Mouse (Mus musculus) kidney, postnatal 10 days (tissue): ENCODE data around the gene Calcoco1.
"Not testable (repeated sequence)": the region's sequence is repeated elsewhere in the genome, so short reads cannot be mapped to it uniquely, and the experiment has no call there.

Source experiments
- DNase-seq: peaks from one replicate; pipeline ENCODE4 v3.0.0; 2021; ENCODE audit warnings: mixed read lengths

The Calcoco1 gene

GRCm38 (mm10) chr15:102683670-102684069 lies 38.3 kb downstream of the Calcoco1 start:
- no peak for DNase-seq

GRCm38 (mm10) chr15:102676345-102676744 lies 45.6 kb downstream of the Calcoco1 start:
- no peak for DNase-seq

DNA sequence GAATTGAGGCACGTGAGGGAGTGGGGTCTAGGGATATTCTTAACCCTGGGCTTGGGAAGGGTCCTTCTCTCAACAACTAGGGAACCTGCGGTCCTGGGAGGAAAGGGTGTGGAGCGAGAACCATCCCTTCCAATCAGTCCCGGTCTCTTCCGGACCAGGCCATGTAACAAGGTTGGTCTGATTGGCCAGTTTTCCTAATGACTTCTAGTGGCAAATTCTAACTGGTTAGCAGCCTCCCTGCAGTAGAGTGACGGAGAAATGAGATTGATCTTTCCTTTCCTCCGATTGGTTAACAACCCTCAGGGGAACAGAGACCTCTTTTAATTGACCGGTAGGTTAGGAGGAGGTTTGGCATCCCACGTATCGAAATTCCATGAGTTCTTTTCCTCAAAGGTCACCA lies 48.4 kb downstream of the Calcoco1 start:
- DNase-seq: peak; percentile 69

DNA sequence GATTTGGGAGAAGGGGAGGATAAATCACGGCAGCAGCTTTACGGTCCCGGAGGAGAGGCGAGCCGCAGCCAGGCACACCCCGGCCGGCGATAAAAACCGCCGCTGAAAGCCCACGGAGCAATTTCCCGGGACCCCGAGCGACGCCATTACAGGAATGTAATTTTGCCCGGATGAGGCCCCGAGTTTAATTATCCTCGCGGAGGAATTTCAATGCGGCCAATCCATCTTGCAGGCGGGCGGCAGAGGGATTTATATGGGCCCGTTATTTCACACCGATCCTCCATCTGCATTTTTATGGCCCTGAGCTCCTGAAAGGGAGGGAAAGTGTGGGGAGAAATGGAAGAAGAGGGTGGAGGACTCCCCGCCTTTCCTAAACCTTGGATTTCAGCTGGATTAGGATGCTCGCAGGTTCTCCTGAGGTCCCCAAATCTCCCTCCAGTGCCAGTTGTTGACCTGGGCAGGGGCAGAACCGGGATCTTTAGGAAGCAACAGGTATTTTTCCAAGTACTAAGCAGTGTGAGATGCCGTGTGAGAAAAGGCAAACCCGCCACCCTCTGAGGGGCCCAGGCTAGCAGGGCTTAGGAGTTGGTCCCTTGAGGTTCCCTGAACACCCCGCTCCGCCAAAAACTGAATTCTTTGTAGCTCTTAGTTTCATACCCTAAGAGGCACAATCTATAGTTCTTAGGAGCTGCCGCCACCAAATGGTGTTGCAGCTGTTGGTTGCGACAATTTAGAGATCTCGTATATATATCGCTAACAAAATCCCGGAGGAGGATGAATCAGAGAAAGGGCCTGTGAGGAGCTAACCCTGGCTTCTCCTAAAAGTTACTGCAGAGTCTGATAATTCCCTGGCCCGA lies 49.5 kb downstream of the Calcoco1 start, which contains the start of gene Atp5g2:
Atp5g2 (minus strand) TSS at position 138 of the 857 bp plus-strand sequence.
- DNase-seq: peak; percentile 70

DNA sequence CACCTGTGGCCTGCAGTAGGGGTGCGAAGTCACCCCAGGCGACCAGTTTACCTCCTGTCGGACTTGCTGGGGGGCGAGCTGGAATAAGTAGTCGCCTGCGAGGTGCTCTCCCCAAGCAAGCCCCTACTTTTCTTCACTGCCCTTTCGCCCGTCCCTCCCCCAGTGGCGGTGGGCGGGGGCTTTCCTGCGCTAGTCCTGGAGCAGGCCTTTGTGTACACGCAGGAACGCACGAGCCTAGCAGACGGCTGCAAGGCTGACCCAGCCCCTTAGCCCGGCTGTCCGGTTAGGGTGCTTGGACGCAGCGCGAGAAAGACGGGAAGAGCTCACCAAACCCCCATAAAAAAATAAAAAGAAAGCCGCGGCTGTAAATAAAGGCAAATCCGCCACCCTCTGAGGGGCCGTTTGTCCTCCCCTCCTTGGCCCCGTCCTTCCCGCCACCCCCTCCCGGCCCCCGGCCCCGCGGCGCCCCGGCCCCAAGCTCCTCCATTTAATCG lies 50.2 kb downstream of the Calcoco1 start:
- DNase-seq: peak; percentile 95

DNA sequence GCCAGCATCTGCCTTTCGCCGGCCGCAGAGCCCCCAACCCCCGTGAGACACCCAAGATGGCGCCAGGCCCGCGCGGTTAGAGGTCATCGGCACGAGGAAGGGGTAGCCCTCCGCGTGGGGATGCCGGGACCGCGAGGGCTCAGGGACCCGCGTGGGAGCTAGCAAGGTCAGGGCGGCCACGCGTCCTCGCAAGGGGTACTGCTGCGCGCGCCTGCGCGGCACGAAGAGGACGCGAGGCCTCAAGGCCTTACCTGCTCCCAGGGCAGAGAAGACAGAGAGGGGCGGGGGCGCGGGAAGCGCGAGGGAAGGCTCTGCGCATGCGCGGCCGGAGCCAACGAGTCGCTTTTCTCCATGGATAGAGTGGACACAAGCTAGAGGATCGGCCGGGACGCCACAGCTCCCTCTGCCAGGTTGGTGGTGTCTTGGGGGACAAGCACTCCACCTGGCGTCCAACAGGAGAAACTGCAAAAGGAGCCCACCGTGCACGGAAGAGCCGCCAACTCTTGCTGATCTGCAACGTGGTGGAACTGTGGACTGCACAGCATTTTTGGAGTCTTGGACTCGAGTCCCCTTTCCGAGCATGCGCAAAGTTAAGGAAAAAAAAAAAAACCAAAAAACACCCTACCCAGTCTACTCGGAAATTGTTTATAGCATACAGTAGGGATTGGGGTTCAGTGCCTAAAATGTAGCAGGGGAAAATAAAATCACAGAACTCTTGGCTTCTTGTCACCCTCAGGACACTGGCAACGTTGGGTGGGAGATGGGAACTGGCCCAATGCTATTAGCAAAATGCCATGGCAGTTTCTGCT lies 51.0 kb downstream of the Calcoco1 start:
- peak; percentile 99 for DNase-seq

DNA sequence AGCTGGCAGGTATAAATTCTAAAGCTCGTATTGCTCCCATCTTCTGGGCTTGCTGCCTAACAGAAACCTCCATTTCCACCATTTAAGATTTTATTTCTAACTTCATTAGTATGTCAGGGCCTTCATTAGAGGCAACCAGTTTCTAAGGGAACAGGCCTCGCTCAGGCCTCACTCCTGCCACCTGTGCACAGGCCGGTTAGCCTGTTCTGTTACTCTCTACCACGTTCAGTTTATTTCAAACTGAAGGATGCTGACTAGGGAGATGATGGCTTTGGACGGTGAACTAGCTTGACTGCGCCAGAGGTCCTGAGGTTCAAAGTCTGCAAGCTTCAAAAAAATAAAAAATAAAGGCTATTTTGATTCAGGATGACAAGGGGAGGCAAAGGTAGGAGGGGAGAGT lies 51.7 kb downstream of the Calcoco1 start:
- peak; percentile 46 for DNase-seq

DNA sequence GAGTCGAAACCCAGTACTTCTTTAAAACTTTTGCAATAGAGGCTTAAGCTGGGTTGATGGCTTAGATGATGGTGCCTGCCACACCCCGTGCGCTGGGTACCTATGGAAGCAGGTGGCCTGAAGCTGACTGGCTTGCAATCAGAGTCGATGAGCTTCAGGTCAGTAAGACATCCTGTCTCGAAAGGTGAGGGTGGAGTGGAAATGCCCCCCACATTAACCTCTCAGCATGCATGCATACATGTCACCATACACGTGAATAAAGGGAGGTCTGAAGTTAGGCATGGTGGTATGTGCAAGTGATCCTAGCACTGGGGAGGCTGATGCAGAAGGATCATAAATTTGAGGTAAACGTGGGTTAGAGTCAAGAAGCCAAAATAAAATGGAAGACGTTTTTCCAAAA lies 52.4 kb downstream of the Calcoco1 start:
- no peak for DNase-seq

GRCm38 (mm10) chr15:102665494-102665893 lies 56.5 kb downstream of the Calcoco1 start:
- peak; percentile 78 for DNase-seq

GRCm38 (mm10) chr15:102663825-102664224 lies 58.2 kb downstream of the Calcoco1 start:
- DNase-seq: no peak

DNA sequence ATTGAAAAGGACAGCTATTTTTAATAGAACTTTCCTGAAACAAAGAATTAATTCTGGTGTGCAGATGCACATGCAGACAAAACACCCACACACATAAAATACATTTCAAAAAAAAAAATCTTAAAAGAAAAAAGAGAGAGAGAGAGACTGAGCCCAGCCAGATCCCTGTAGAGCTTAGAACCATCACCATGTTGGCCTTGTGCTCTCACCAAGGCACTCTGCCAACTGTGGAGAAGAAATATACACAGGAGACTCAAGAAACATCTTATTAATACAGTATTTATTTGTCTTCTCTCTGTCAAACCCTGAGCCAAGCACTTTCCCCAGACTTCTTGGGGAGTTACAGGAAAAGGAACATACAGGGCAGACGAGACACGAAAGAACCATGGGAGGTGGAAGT lies 59.4 kb downstream of the Calcoco1 start:
- not testable (repeated sequence) for DNase-seq

GRCm38 (mm10) chr15:102657926-102658381 lies 64.0 kb downstream of the Calcoco1 start:
- DNase-seq: no peak
